Mouse (Mus musculus) olfactory bulb, adult 2 months (tissue): ENCODE measurements at regions not wholly inside any gene's neighbourhood (a gene's known extent, or its start where the extent isn't known, plus 50 kb on each side); places are given as distances from the start of the nearest gene placed in this dataset.

Experiments
- CTCF ChIP-seq: fragments of 200-500 bp; IDR thresholded peaks from 2 replicates; pipeline ENCODE4 v1.5.1; 2012; ENCODE audit warnings: low read depth, mild to moderate bottlenecking, low read length, moderate library complexity; ENCODE audit not compliant: insufficient read depth
- POLR2A ChIP-seq: fragments of 200-500 bp; IDR thresholded peaks from 2 replicates; pipeline ENCODE4 v1.6.1; 2012; ENCODE audit warnings: mild to moderate bottlenecking, low read depth, low read length, moderate library complexity; ENCODE audit not compliant: insufficient read depth

DNA sequence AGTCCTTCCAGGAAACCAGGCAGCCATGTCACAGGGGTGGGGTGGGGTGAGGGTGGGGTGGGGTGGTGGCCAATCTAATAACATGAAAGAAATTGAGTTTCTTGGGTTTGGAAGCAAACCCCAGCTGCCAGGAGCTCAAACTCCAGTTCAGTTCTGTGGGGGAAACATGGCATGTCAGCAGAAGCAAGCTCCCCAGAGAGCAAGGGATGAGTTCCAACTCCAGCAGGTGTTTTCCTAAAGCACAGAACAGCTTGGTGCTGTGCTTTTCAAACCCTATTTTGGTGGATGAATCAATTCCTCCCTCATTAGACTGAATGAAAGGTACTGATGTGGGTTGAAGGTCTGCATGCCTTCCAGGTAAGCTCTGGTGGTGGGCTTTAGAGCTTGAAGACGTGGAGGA lies 77.8 kb upstream of the Kcnd3 start:
- no peak for TF ChIP-seq CTCF
- TF ChIP-seq POLR2A, result no peak
